Mouse (Mus musculus) hindbrain, embryonic 10.5 days (tissue): ENCODE results near the gene Atrn. TPM values are rescaled to one million over a fixed set of nuclear protein-coding genes. Genes with fewer than 3 reads are reported as not detected.

Experiments used
- DNase-seq: peaks from one replicate; pipeline ENCODE4 v3.0.0-alpha.2; 2017; ENCODE audit warnings: low spot score
- H3K27ac ChIP-seq: fragments of 300-500 bp; sonication (generic); 2 replicates; pipeline ENCODE4 v1.5.1; 2016; ENCODE audit warnings: mild to moderate bottlenecking, moderate library complexity
- H3K27me3 ChIP-seq: fragments of 300-500 bp; sonication (generic); 2 replicates; pipeline ENCODE4 v1.6.1; 2016; ENCODE audit warnings: mild to moderate bottlenecking; ENCODE audit not compliant: poor library complexity, insufficient read depth, severe bottlenecking
- H3K36me3 ChIP-seq: fragments of 300-500 bp; sonication (generic); 2 replicates; pipeline ENCODE4 v1.6.1; 2016; ENCODE audit warnings: mild to moderate bottlenecking, moderate library complexity
- H3K4me1 ChIP-seq: fragments of 300-500 bp; sonication (generic); replicated peaks from 2 replicates; pipeline ENCODE4 v1.6.1; 2016; ENCODE audit warnings: mild to moderate bottlenecking
- H3K4me3 ChIP-seq: fragments of 300-500 bp; sonication (generic); 2 replicates; pipeline ENCODE4 v1.5.1; 2016; ENCODE audit warnings: mild to moderate bottlenecking, moderate library complexity
- H3K9me3 ChIP-seq: fragments of 300-500 bp; sonication (generic); 2 replicates; pipeline ENCODE4 v1.6.1; 2016; ENCODE audit warnings: mild to moderate bottlenecking, moderate library complexity
- WGBS: fragments of 180-500 bp; shearing (Covaris S2); methylation state at CpG from one replicate; pipeline ENCODE4 v1.1.7; 2016; 5-methylcytosine and 5-hydroxymethylcytosine counted together
- polyA plus RNA-seq: library from polyadenylated mRNA; unstranded; fragments of >200 nt; fragmentation: Nextera tagmentation; extraction: Ambion mirVana; gene quantifications from 2 replicates; pipeline ENCODE4 v1.2.1, GENCODE M21; 2016

The Atrn gene
- 5.3 and 7.6 TPM in 2 replicates for polyA plus RNA-seq

DNA sequence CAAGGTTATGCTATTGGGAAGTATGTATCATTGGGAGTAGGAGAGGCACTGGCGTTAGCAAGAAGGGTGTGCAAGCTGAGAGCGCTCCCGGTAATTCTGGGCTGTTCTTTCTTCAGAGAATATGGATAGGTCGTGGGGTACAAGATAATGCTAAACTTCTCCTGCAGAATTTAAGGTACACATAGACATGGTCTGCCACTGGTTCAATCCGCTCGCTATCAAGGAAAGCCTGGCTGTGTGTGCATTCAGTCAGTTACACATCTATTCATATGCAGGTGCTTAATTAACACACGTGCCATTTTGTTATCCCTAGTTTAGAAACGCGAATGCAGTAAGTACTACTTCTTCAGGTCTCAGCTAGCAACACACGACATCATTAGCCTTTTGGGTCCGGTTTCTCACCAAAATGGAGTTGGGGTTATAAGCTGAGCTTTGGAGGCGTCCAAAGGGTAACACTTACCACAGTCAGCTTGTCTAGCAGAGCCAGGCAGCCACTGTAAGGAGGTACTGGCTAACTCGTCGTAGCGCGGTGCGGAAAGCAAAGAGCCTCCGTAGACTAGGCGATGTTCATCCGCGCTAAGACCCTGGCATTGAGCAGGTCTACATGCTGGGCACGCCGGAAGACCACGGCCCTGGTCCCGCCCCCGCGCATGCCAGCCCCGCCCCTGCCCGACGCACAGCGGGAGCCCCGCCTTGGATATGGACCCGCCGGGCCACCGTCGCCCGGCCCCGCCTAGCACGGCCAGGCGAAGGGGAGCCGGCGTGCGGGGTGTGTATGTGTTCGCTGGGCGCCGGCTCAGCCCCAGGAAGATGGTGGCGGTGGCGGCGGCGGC lies at the start of gene Atrn, which contains the start of gene 4930402H24Rik:
Atrn (plus strand) TSS at position 745 of the 833 bp plus-strand sequence.
4930402H24Rik (minus strand) TSS at position 656 of the 833 bp plus-strand sequence.
- Histone ChIP-seq H3K9me3 (no peaks in the 10 kb centered on the region), H3K27me3 (no peaks in the 10 kb centered on the region), H3K4me3 (peak within 1 kb of the TSS; percentile 97), H3K27ac (peak within 1 kb of the TSS; percentile 90), H3K4me1 (peaks cover 25% of the 10 kb centered on the region), H3K36me3 (no peaks in the 10 kb centered on the region)
- DNase-seq, result peak; percentile 95
- WGBS, result 5% methylated on average over 50 of the region's 50 CpGs

GRCm38 (mm10) chr2:130862091-130862490 lies 44.2 kb upstream of the Atrn start:
- H3K27me3 ChIP-seq, result no peaks in the 10 kb centered on the region
- H3K4me1 ChIP-seq, result no peaks in the 10 kb centered on the region
- WGBS, result 86% methylated on average over 3 of the region's 3 CpGs
- no peak for DNase-seq
- no peaks in the 10 kb centered on the region for H3K36me3 ChIP-seq
- H3K27ac ChIP-seq, result no peak overlapping the region
- no peaks in the 10 kb centered on the region for H3K9me3 ChIP-seq
- no peak overlapping the region for H3K4me3 ChIP-seq

- no peaks in the 10 kb centered on the region for H3K27me3 ChIP-seq
- 94% methylated on average over 5 of the region's 5 CpGs for WGBS
- H3K27ac ChIP-seq, result no peak overlapping the region
- H3K4me3 ChIP-seq, result no peak overlapping the region
- H3K9me3 ChIP-seq, result no peaks in the 10 kb centered on the region
- DNase-seq, result no peak
- no peaks in the 10 kb centered on the region for H3K36me3 ChIP-seq
- no peaks in the 10 kb centered on the region for H3K4me1 ChIP-seq
Measured at GRCm38 (mm10) chr2:130870916-130871315, 35.4 kb upstream of the Atrn start.

DNA sequence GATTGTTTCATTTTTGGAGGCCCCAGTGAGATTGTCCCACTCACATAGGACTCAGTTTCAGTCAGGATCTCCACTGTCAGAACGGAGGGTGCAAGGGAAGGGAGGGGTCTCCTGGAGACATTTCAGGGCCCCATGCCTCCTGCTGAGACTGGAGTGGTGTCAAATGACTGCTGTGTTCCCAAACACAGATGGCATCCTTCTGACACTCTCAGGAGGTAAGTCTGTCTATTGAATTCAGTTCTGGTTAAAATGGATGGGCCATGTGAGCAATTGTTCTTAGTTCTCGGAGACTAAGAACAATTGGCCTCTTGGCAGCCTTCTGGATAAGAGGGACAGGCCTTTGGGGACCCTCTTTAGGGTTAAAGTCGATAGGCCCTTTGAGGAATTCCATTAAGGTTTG lies 28.9 kb upstream of the Atrn start:
- WGBS, result 39% methylated on average over 3 of the region's 3 CpGs
- Histone ChIP-seq H3K36me3 (0 out of 2 replicates have a peak, but pooled peaks cover 4% of the 10 kb centered on the region), H3K4me3 (no peak overlapping the region), H3K27me3 (no peaks in the 10 kb centered on the region), H3K9me3 (no peaks in the 10 kb centered on the region), H3K27ac (no peak overlapping the region), H3K4me1 (0 out of 2 replicates have a peak, but pooled peaks cover 3% of the 10 kb centered on the region)
- DNase-seq, result no peak

DNA sequence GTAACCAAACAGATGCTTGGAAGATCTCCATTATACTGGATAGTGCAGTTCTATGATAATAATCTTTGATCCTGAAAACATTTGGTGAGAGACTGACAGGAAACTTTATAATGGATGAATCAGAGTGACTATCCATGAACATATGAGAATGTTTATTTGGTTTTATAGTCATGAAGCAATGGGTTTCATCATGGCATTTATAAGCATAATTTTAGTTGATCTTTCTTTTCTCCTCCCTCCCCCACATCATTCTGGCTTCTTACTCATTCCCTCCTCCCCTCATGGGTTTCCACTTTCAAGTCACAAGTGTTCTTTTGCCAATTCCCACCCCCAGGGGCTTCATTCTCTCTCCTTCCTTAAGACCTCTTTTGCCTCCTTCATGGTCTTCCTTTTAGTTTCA lies 19.3 kb upstream of the Atrn start:
- no peak overlapping the region for H3K27ac ChIP-seq
- 0 out of 2 replicates have a peak, but pooled peaks cover 3% of the 10 kb centered on the region for H3K36me3 ChIP-seq
- no peaks in the 10 kb centered on the region for H3K4me1 ChIP-seq
- no peak overlapping the region for H3K4me3 ChIP-seq
- no peaks in the 10 kb centered on the region for H3K27me3 ChIP-seq
- H3K9me3 ChIP-seq, result no peaks in the 10 kb centered on the region
- DNase-seq, result no peak

DNA sequence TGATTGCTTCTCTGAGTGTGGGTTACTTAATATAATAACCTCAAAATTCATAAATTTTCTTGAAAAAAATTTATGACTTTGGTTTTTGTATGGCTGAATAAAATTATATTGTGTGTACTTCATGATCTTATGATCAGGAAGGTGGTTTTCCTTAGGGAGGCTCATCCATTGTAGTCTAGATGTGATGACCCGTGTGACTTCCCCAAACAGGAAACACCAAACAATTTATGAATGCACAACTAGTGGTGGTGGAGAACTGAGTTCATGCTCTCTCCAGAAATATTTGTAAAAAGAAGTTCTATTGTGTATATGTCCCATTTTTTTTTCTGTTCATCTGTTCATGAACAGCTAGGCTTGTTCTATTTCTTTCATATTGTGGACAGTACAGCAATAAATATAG lies 18.8 kb upstream of the Atrn start:
- Histone ChIP-seq H3K27me3 (no peaks in the 10 kb centered on the region), H3K9me3 (no peaks in the 10 kb centered on the region), H3K27ac (no peak overlapping the region), H3K4me1 (no peaks in the 10 kb centered on the region), H3K36me3 (0 out of 2 replicates have a peak, but pooled peaks cover 3% of the 10 kb centered on the region), H3K4me3 (no peak overlapping the region)
- DNase-seq, result no peak
- WGBS, result 91% methylated on average over 1 of the region's 1 CpGs

DNA sequence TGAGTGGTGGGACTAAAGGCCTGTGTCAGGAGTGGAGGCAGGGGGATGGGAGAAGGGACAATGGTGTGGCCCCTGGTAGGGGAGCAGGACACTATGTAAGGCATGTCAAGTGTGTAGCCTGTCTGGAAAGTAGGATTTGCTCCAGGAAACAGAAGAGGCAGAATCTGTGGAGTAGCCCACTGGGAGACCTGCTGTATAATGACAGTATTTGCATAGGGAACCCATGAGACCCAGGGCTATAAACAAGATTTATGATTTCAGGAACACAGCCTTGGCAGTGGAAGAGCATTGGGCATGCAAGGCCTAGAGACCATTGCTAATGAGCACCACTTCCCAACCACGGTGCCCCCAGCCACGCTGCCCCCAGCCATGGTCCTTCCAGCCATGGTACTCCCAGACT lies 9.4 kb upstream of the Atrn start:
- Histone ChIP-seq H3K36me3 (no peaks in the 10 kb centered on the region), H3K4me3 (no peak overlapping the region), H3K9me3 (no peaks in the 10 kb centered on the region), H3K27ac (no peak overlapping the region), H3K4me1 (no peaks in the 10 kb centered on the region), H3K27me3 (no peaks in the 10 kb centered on the region)
- 97% methylated on average over 2 of the region's 2 CpGs for WGBS
- no peak for DNase-seq

GRCm38 (mm10) chr2:130897856-130898255 lies 8.4 kb upstream of the Atrn start:
- Histone ChIP-seq H3K9me3 (no peaks in the 10 kb centered on the region), H3K27me3 (no peaks in the 10 kb centered on the region), H3K4me1 (no peaks in the 10 kb centered on the region), H3K27ac (no peak overlapping the region), H3K4me3 (no peak overlapping the region), H3K36me3 (no peaks in the 10 kb centered on the region)
- no peak for DNase-seq
- WGBS, result 78% methylated on average over 2 of the region's 2 CpGs

DNA sequence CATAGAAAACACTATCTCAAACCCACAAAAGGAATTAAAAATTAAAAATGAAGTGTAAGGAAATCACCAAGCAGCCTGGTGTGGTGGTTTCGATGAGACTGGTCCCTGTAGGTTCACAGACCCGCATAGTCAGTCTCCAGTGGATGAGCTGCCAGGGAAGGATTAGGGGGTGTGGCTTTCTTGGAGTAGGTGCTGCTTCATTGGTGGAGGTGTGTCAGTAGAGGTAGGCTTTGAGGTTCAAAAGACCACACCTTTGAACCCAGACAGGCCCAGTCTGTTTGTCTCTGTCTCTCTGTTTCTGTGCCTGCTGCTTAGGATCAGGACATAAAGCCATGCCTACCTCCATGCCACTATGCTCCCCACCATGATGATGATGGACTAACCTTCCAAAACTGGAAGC lies 7.5 kb upstream of the Atrn start:
- H3K4me1 ChIP-seq, result no peaks in the 10 kb centered on the region
- no peak for DNase-seq
- no peak overlapping the region for H3K4me3 ChIP-seq
- WGBS, result 84% methylated on average over 2 of the region's 2 CpGs
- H3K27ac ChIP-seq, result no peak overlapping the region
- no peaks in the 10 kb centered on the region for H3K9me3 ChIP-seq
- no peaks in the 10 kb centered on the region for H3K27me3 ChIP-seq
- H3K36me3 ChIP-seq, result no peaks in the 10 kb centered on the region

DNA sequence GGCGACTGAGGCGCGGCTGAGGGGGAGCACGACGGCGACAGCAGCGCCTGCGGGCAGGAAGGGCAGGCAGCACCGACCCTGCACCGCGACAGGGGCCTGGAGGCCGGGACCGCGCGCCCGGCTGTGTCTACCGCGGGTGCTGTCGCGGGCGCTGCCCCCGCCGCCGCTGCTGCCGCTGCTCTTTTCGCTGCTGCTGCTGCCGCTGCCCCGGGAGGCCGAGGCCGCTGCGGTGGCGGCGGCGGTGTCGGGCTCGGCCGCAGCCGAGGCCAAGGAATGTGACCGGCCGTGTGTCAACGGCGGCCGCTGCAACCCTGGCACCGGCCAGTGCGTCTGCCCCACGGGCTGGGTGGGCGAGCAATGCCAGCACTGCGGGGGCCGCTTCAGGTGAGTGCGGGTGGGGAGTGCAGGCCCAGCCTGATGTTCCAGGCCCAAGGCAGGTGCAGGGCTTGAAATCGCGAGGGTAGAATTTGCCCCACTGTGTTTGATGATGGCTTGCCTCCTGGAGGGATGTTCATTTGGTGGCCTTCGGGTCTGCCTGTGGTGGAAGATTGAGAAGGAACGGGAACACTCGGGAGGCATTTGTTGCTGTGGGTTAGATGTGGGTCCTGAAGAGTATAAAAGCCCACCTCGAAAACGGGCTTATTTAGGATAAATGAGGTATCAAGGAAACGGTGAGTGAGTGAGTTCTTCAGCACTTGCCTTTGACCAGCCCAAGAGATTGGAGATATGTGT lies 455 bp downstream of the Atrn start:
- peak; percentile 47 for DNase-seq

DNA sequence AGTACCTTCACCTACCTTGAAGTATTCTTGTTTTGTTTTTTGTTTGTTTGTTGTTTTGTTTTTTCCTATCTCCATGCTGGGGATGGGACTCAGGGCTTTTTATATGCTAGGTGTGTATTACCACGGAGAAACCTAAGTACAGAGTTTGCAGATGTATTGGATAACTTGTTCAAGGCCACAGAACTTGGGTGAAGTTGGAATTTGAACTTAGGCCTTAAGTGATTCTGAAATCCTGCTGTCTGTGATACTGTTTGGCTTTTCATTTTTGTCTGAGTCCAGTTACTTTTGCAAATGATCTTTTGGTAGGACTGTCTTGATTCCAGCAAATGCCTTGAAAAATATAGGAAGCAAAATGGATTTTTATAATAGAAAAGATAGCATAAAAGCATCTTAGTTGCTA lies 5.4 kb downstream of the Atrn start:
- Histone ChIP-seq H3K36me3 (no peaks in the 10 kb centered on the region), H3K27ac (no peak overlapping the region), H3K4me3 (no peak overlapping the region), H3K27me3 (no peaks in the 10 kb centered on the region), H3K4me1 (peaks cover 22% of the 10 kb centered on the region), H3K9me3 (no peaks in the 10 kb centered on the region)
- no peak for DNase-seq
- WGBS, result 65% methylated on average over 1 of the region's 1 CpGs

More for the DNA sequence above, 455 bp downstream of the Atrn start:
- H3K27ac ChIP-seq, result peak overlapping the region; percentile 90
- H3K9me3 ChIP-seq, result no peaks in the 10 kb centered on the region
- H3K4me1 ChIP-seq, result peaks cover 25% of the 10 kb centered on the region
- H3K4me3 ChIP-seq, result peak overlapping the region; percentile 97
- H3K27me3 ChIP-seq, result no peaks in the 10 kb centered on the region
- 1% methylated on average over 58 of the region's 58 CpGs for WGBS
- H3K36me3 ChIP-seq, result no peaks in the 10 kb centered on the region

DNA sequence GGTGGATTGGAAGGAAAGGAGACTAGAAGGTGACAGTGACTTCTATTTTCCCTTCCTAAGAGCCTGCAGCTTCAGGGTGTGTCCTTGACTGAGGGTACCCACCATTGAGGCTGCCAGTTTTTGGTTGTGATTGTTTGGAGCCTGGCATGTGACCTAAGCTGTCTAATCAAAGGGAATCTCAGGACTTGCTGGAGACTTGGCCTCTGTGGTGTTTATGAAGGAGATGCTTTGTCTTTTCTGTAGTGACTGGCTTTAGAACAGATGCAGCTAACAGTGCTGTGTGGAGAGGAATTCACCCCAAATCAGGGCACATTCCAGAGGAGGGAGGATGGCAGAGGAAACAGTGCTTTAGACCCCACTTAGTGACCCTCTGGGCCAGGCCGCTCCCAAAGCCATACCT lies 8.6 kb downstream of the Atrn start:
- no peaks in the 10 kb centered on the region for H3K27me3 ChIP-seq
- WGBS, result 84% methylated on average over 1 of the region's 1 CpGs

More for the DNA sequence above, 8.6 kb downstream of the Atrn start:
- no peak for DNase-seq
- Histone ChIP-seq H3K36me3 (no peaks in the 10 kb centered on the region), H3K4me3 (no peak overlapping the region), H3K9me3 (no peaks in the 10 kb centered on the region), H3K27ac (0 out of 2 replicates have a peak overlapping the region, but pooled peaks have one; percentile 23), H3K4me1 (peaks cover 8% of the 10 kb centered on the region)
